Mouse (Mus musculus) C2C12 (cell line): ENCODE measurements around the gene Shisa6. TPM values are rescaled to one million over a fixed set of nuclear protein-coding genes. Genes with fewer than 3 reads are reported as not detected.

Experiments used
- H3K27me3 ChIP-seq: one replicate; pipeline ENCODE4 v1.6.1; 2011; ENCODE audit not compliant: control insufficient read depth, insufficient read depth, insufficient read length
- H3K36me3 ChIP-seq: one replicate; pipeline ENCODE4 v1.6.1; 2011; ENCODE audit not compliant: control insufficient read depth, insufficient read depth
- H3K4me3 ChIP-seq: one replicate; pipeline ENCODE4 v1.5.1; 2011; ENCODE audit warnings: mild to moderate bottlenecking, control low read depth; ENCODE audit not compliant: poor library complexity, insufficient read depth, severe bottlenecking
- H3K79me2 ChIP-seq: one replicate; pipeline ENCODE4 v1.6.1; 2011; ENCODE audit not compliant: control insufficient read depth, insufficient read depth
- H3K79me3 ChIP-seq: one replicate; pipeline ENCODE4 v1.6.1; 2011; ENCODE audit warnings: low read depth, control low read depth
- H3ac ChIP-seq: one replicate; pipeline ENCODE3; 2011; ENCODE audit warnings: low read depth; ENCODE audit not compliant: control insufficient read depth, insufficient read length
- CEBPB ChIP-seq: IDR thresholded peaks from one replicate; pipeline ENCODE4 v1.6.1; 2011; ENCODE audit warnings: low read depth, mild to moderate bottlenecking, control low read depth, moderate library complexity
- CTCF ChIP-seq: IDR thresholded peaks from one replicate; pipeline ENCODE4 v1.5.1; 2011; ENCODE audit not compliant: control insufficient read depth, insufficient read depth, insufficient read length
- FOSL1 ChIP-seq: IDR thresholded peaks from one replicate; pipeline ENCODE4 v1.8.0; 2011; ENCODE audit warnings: mild to moderate bottlenecking, low read length; ENCODE audit not compliant: poor library complexity, insufficient read depth, severe bottlenecking
- MAX ChIP-seq: IDR thresholded peaks from one replicate; pipeline ENCODE4 v1.6.1; 2011; ENCODE audit warnings: mild to moderate bottlenecking, control low read depth
- MYOD1 ChIP-seq: IDR thresholded peaks from one replicate; pipeline ENCODE4 v1.6.1; 2011; ENCODE audit warnings: low read depth; ENCODE audit not compliant: control insufficient read depth, insufficient read length
- MYOG ChIP-seq: IDR thresholded peaks from one replicate; pipeline ENCODE4 v1.6.1; 2011; ENCODE audit not compliant: control insufficient read depth, insufficient read length; ENCODE audit errors: extremely low read depth
- USF1 ChIP-seq: IDR thresholded peaks from one replicate; pipeline ENCODE4 v1.6.1; 2011; ENCODE audit warnings: low read depth, mild to moderate bottlenecking, control low read depth, moderate library complexity
- polyA plus RNA-seq: library from polyadenylated mRNA; unstranded; fragments of >200 nt; fragmentation: generic; extraction: Trizol; gene quantifications from one replicate; pipeline ENCODE4 v1.2.1, GENCODE M21; 2012; ENCODE audit warnings: missing spikeins

Shisa6 gene
- polyA plus RNA-seq, 1 experiment = not detected

DNA sequence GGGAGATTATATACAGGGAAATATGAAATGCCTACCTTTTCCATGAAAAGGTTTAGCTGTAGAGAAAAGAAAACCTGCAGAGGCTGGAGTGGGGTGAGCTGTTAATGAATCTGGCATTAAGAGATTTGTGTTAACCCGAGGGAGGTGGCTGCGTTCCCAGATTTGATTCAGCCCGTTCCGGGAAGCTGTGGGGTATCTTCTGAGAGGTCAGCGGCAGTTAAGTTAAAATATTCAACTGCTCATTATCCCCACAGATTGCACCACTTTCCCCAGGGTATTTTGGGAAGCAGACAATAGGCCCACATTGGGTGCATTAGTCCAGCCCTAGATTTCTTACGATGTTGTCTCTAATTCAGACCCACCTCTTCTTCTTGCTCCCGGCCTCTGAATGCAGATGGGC, 213.0 kb downstream of the Shisa6 start:
- no peak for TF ChIP-seq CEBPB
- no peak for TF ChIP-seq MYOD1
- no peak for TF ChIP-seq FOSL1
- TF ChIP-seq USF1 = no peak
- no peak for TF ChIP-seq CTCF
- TF ChIP-seq MAX = no peak
- no peak for TF ChIP-seq MYOG
- no peaks in the 10 kb centered on the region for H3K79me3 ChIP-seq

DNA sequence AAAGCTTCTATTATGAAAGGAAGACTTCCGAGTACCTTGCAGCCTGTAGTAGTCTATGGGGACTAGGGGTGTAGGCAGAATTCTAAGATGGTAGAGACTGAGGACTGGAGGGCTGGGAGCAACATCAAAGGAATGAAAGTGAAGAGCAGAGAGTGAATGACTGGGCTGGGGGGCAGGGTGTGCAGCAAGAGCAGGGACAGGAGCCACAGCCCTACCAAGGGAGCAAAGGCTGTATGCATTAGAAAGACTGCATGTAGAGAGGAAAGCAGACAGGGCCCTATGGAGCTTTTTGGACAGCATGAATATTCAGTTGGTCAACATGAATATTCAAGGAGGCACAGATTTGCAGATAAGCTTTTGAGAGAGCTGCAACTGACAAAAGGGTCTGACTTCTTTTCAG, 221.4 kb downstream of the Shisa6 start:
- no peaks in the 10 kb centered on the region for H3K79me2 ChIP-seq
- H3K27me3 ChIP-seq = no peaks in the 10 kb centered on the region
- no peak for TF ChIP-seq MYOD1
- TF ChIP-seq FOSL1 = no peak
- no peak for TF ChIP-seq USF1
- TF ChIP-seq MAX = no peak
- no peak for TF ChIP-seq CEBPB
- TF ChIP-seq MYOG = no peak
- TF ChIP-seq CTCF = no peak
- H3K4me3 ChIP-seq = no peak overlapping the region
- H3K79me3 ChIP-seq = no peaks in the 10 kb centered on the region
- no peaks in the 10 kb centered on the region for H3K36me3 ChIP-seq
- H3ac ChIP-seq = no peak overlapping the region

More for the DNA sequence above, 213.0 kb downstream of the Shisa6 start:
- no peaks in the 10 kb centered on the region for H3K79me2 ChIP-seq
- H3K4me3 ChIP-seq = no peak overlapping the region
- no peaks in the 10 kb centered on the region for H3K27me3 ChIP-seq
- H3K36me3 ChIP-seq = no peaks in the 10 kb centered on the region
- no peak overlapping the region for H3ac ChIP-seq

DNA sequence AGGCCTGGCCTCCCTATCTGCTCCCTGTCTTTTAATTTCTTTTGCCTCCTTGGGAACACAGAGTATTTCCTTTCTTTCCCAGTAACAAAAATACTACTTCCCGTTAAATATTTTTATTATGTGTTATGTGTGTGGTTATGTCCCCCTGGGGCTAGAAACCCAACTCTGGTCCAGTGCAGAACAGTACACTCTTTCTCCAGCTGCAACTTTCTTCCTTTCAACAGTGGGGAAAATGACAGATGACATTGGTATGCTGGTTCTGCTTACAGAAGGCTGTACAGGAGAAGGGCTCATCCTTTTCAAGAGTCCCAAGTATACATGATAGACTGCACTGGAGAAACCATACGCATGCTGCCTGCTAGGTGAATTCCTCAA, 251.1 kb downstream of the Shisa6 start:
- Histone ChIP-seq H3K79me3 (no peaks in the 10 kb centered on the region), H3K79me2 (no peaks in the 10 kb centered on the region), H3K4me3 (no peak overlapping the region), H3K36me3 (no peaks in the 10 kb centered on the region), H3ac (no peak overlapping the region), H3K27me3 (no peaks in the 10 kb centered on the region)
- TF ChIP-seq MYOD1 = no peak
- TF ChIP-seq MAX = no peak
- no peak for TF ChIP-seq MYOG
- TF ChIP-seq CEBPB = no peak
- TF ChIP-seq CTCF = no peak
- no peak for TF ChIP-seq FOSL1
- no peak for TF ChIP-seq USF1

DNA sequence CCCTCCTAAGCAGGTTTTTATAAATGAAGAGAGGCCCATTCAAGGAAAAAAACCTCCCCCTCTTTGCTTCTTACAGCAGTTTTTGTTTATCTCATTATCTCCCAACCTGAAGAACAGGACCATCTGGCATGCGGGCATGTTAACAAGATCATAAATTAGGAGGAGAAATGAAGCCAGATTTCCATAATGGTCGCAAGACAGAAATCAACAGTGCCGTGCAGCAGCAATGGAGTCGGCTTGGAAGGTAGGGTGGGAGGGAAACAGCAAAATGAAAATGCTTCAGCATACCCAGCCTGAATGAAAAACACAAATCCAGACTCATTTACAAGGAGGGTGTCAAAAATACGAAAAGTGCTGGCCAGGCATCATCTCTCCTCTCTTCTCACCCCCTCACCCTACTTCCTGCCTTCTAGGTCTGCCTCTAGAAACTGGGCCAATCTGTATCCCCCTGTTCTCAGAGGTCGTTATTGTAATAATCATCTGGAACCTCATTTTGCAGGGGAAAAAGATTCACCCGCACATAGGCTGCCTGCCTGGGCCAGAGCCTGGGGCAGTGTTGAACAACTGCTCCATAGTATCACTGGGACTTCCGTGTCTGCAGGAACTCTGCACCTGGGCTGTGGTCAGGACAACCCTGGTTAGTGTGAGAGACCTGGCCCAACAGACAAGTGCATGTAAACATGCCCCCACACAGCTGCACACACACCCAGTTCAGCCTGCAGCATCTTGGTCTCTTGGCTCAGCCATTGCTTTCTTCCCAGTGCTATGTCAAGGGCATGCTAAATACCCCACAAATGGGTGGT, 251.7 kb downstream of the Shisa6 start:
- Histone ChIP-seq H3K4me3 (no peak overlapping the region), H3K36me3 (no peaks in the 10 kb centered on the region), H3K27me3 (no peaks in the 10 kb centered on the region), H3ac (no peak overlapping the region), H3K79me2 (no peaks in the 10 kb centered on the region), H3K79me3 (no peaks in the 10 kb centered on the region)
- no peak for TF ChIP-seq CEBPB
- no peak for TF ChIP-seq MYOG
- no peak for TF ChIP-seq MYOD1
- TF ChIP-seq MAX = no peak
- TF ChIP-seq CTCF = no peak
- TF ChIP-seq USF1 = no peak
- no peak for TF ChIP-seq FOSL1

DNA sequence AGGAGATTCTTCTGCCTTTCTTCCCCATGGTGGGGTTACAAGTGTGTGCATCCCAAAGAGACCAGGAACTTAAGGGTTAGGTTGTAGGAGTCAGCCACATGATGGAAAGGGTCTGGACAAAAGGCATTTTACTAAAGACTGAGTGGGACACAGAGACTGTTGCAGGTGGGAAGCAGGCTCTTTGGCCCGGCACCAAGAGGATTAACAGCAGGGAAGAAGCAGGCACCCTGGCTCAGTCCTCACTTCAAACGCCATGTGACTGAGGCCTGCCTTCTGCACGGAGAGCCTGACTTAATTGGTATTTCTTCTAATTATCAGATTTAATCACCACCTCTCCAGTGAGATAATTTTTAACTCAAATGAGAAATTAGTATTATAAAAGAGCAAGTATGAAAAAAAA, 258.7 kb downstream of the Shisa6 start:
- H3K79me3 ChIP-seq = no peaks in the 10 kb centered on the region
- H3K36me3 ChIP-seq = no peaks in the 10 kb centered on the region
- H3K27me3 ChIP-seq = no peaks in the 10 kb centered on the region
- TF ChIP-seq USF1 = no peak
- no peak for TF ChIP-seq CTCF
- no peak for TF ChIP-seq MAX
- TF ChIP-seq CEBPB = no peak
- no peaks in the 10 kb centered on the region for H3K79me2 ChIP-seq
- no peak overlapping the region for H3ac ChIP-seq
- H3K4me3 ChIP-seq = no peak overlapping the region

DNA sequence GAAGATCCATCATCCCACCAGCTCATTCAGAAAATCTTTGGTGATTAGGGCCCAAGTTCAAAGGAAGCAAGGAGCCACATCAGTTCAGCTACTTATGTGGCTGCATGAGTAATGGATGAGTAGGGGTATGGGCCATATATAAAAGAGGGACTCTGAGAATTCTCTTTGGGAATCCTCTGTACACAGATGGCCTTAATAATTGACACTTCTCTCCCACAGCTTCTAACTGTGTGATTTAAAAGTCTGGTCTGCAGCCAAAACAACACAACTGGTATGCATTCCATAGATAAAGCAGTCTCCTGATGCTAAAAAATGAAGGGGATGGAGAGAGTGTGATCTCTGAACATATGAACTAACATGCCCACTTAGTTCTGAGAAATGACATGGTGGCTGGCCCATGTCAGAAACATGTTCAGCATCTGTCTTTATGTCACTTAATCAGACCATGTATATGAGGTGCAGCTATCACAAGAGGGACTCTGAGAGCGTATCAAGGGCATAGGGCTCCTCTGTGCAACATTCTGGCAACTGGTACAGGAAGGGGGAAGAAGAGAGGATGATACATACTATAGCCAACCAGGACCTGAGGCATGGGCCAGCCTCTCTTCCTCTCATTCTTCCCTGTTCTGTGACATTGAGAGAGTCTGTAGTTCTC, 260.3 kb downstream of the Shisa6 start:
- TF ChIP-seq MAX (no peak), FOSL1 (no peak), CEBPB (no peak), USF1 (no peak), MYOG (no peak), MYOD1 (no peak), CTCF (no peak)
- no peaks in the 10 kb centered on the region for H3K27me3 ChIP-seq
- no peaks in the 10 kb centered on the region for H3K36me3 ChIP-seq
- no peaks in the 10 kb centered on the region for H3K79me2 ChIP-seq
- H3ac ChIP-seq = no peak overlapping the region
- H3K4me3 ChIP-seq = no peak overlapping the region
- no peaks in the 10 kb centered on the region for H3K79me3 ChIP-seq
